Mouse (Mus musculus): ENCODE data around the gene Rtn1. TPM values are rescaled to one million over a fixed set of nuclear protein-coding genes. Genes with fewer than 3 reads are reported as not detected.

Rtn1 gene
- polyA plus RNA-seq, 1 experiment = not detected

DNA sequence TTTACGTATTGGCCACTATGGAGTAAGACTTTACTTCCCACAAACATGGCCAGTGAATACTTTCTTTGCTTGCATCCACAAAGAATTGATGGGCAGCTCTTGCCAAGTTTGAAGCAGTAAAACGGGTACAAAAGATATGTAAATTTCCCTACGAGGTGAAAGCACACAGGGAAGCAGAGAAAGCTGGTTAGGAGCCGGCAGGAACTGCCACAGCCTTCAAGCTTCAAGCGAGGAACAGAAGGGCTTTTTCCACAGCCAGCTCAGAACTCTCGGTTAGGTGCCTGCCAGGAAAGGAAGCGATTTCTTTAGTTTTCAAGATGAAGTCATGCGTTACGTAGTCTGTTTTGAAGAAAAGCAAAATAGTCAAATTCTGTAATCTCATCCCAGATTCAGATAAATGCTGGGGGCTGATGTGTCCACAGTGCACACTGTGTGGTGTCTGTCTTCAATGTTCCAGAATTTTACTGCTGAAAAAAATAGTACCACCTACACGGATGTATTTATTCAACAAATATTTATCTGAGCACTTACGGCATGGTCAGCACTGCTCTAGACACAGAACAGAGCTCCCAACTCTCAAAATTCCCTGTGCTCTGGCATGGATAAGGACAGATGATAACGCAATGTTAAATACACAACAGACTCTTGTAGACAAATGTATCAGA lies 169.5 kb downstream of the Rtn1 start:
- no peak for TF ChIP-seq REST (IDR thresholded peaks at IDR 0.05; ENCODE audit: insufficient read depth, insufficient read length)
- H3K36me3 ChIP-seq (ENCODE audit: control insufficient read depth, insufficient read depth) = no peaks in the 10 kb centered on the region
- no peak overlapping the region for H3K4me2 ChIP-seq (ENCODE audit: low read depth)
- H3K27me3 ChIP-seq (ENCODE audit: control insufficient read depth, insufficient read depth, insufficient read length) = peaks cover 36% of the 10 kb centered on the region
- no peaks in the 10 kb centered on the region for H3K79me2 ChIP-seq (ENCODE audit: control insufficient read depth, insufficient read depth)
- no peak overlapping the region for H3K4me3 ChIP-seq
- no peak overlapping the region for H3ac ChIP-seq (ENCODE audit: control insufficient read depth, insufficient read length)

- TF ChIP-seq CEBPB (IDR thresholded peaks at IDR 0.05; ENCODE audit: insufficient read depth, poor library complexity, severe bottlenecking) (no peak), TCF12 (IDR thresholded peaks at IDR 0.05; ENCODE audit: insufficient read depth, poor library complexity, severe bottlenecking) (no peak), TCF3 (IDR thresholded peaks at IDR 0.05; ENCODE audit: insufficient read length, low read depth) (no peak), POLR2A (IDR thresholded peaks at IDR 0.05; ENCODE audit: insufficient read length, low read depth) (no peak), POLR2AphosphoS2 (IDR thresholded peaks at IDR 0.05; ENCODE audit: insufficient read length, low read depth) (no peak), MAX (IDR thresholded peaks at IDR 0.05; ENCODE audit: low read depth) (no peak), MYOG (IDR thresholded peaks at IDR 0.05; ENCODE audit: control insufficient read depth in 1 of 3, insufficient read depth in 1 of 3, insufficient read length in 2 of 3, low read depth in 2 of 3) (no peak), MYOD1 (IDR thresholded peaks at IDR 0.05; ENCODE audit: control insufficient read depth in 1 of 3, insufficient read length in 2 of 3, low read depth in 2 of 3) (no peak), E2F4 (IDR thresholded peaks at IDR 0.05; ENCODE audit: insufficient read depth) (no peak), USF1 (IDR thresholded peaks at IDR 0.05; ENCODE audit: low read depth) (no peak), REST (IDR thresholded peaks at IDR 0.05; ENCODE audit: insufficient read depth, insufficient read length) (no peak), SRF (IDR thresholded peaks at IDR 0.05; ENCODE audit: control insufficient read depth, insufficient read length, low read depth) (no peak)
- H3K27me3 ChIP-seq (ENCODE audit: control insufficient read depth, insufficient read depth, insufficient read length) = peaks cover 36% of the 10 kb centered on the region
- no peak overlapping the region for H3K4me2 ChIP-seq (ENCODE audit: low read depth)
- H3K4me3 ChIP-seq = no peak overlapping the region
- H3K36me3 ChIP-seq (ENCODE audit: control insufficient read depth, insufficient read depth) = no peaks in the 10 kb centered on the region
- H3K79me2 ChIP-seq (ENCODE audit: control insufficient read depth, insufficient read depth) = no peaks in the 10 kb centered on the region
- no peak overlapping the region for H3ac ChIP-seq (ENCODE audit: control insufficient read depth, insufficient read length)
These were observed 171.6 kb downstream of the Rtn1 start for GRCm38 (mm10) chr12:72237251-72237650.

DNA sequence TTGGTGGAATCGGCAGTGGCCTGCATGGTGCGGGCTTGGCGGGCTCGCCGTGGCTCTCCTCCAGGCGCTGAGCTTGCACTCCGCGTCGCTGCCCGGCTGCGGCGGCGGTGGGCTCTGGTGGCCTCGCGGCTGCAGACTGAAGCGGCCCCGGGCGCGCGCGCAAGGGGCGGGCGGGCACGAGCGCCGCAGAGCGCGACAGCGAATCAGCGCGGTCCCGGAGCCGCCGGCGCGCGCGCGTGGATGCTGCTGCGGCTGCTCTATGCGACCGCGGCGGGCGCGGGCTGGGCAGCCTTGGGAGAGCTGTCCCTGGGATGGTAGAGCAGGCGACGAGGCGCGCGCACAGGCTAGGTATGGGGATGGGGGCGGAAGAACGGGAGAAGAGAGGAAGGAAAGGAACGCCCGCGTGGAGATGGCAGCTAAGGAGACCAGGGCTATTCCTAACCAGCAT lies 172.3 kb downstream of the Rtn1 start:
- H3ac ChIP-seq (ENCODE audit: control insufficient read depth, insufficient read length) = no peak overlapping the region
- no peak overlapping the region for H3K4me3 ChIP-seq
- no peaks in the 10 kb centered on the region for H3K79me2 ChIP-seq (ENCODE audit: control insufficient read depth, insufficient read depth)
- H3K4me2 ChIP-seq (ENCODE audit: low read depth) = no peak overlapping the region
- no peaks in the 10 kb centered on the region for H3K36me3 ChIP-seq (ENCODE audit: control insufficient read depth, insufficient read depth)
- no peak for TF ChIP-seq MYOG (IDR thresholded peaks at IDR 0.05; ENCODE audit: control insufficient read depth in 1 of 3, insufficient read depth in 1 of 3, insufficient read length in 2 of 3, low read depth in 2 of 3)
- TF ChIP-seq REST (IDR thresholded peaks at IDR 0.05; ENCODE audit: insufficient read depth, insufficient read length) = no peak
- TF ChIP-seq POLR2AphosphoS2 (IDR thresholded peaks at IDR 0.05; ENCODE audit: insufficient read length, low read depth) = no peak
- no peak for TF ChIP-seq TCF12 (IDR thresholded peaks at IDR 0.05; ENCODE audit: insufficient read depth, poor library complexity, severe bottlenecking)
- no peak for TF ChIP-seq POLR2A (IDR thresholded peaks at IDR 0.05; ENCODE audit: insufficient read length, low read depth)
- no peak for TF ChIP-seq MAX (IDR thresholded peaks at IDR 0.05; ENCODE audit: low read depth)
- TF ChIP-seq USF1 (IDR thresholded peaks at IDR 0.05; ENCODE audit: low read depth) = no peak
- no peak for TF ChIP-seq SRF (IDR thresholded peaks at IDR 0.05; ENCODE audit: control insufficient read depth, insufficient read length, low read depth)
- no peak for TF ChIP-seq TCF3 (IDR thresholded peaks at IDR 0.05; ENCODE audit: insufficient read length, low read depth)
- TF ChIP-seq CEBPB (IDR thresholded peaks at IDR 0.05; ENCODE audit: insufficient read depth, poor library complexity, severe bottlenecking) = no peak
- TF ChIP-seq E2F4 (IDR thresholded peaks at IDR 0.05; ENCODE audit: insufficient read depth) = no peak
- H3K27me3 ChIP-seq (ENCODE audit: control insufficient read depth, insufficient read depth, insufficient read length) = peaks cover 36% of the 10 kb centered on the region

DNA sequence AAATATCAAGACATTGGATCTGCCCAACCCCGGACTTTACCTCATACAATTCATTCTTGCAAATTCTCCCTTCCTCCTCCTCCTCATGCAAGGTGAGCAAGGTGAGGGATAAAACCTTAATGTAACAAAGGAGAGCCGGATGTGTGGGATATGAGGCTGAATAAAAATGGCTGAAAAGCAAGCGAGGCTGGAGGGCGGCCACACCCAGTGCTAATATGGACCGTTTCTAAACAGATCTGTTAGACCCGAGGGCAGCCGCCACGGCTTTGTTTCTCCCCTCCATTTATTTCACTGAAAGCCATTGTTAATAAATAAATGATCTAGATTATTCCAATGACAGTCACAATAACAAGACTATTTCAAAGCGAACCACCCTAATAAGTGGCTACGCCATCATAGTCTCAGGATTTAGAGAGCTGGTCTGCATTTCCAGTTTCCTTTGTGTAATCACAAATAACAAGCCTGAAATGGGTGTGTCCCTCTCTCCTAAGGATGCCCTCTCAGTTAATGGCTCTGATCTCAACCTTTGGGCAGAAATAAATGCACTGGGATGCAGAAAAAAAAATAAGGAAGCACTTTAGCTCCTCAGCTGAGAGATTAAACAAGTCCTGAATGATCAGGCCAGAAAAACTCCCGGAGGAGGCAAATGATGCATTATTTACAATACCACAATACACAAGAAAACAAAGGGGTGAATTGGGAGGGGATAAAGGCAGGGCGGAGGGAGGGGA lies 173.1 kb downstream of the Rtn1 start:
- TF ChIP-seq CEBPB (IDR thresholded peaks at IDR 0.05; ENCODE audit: insufficient read depth, poor library complexity, severe bottlenecking) = no peak
- no peak for TF ChIP-seq TCF12 (IDR thresholded peaks at IDR 0.05; ENCODE audit: insufficient read depth, poor library complexity, severe bottlenecking)
- TF ChIP-seq POLR2AphosphoS2 (IDR thresholded peaks at IDR 0.05; ENCODE audit: insufficient read length, low read depth) = no peak
- no peak for TF ChIP-seq SRF (IDR thresholded peaks at IDR 0.05; ENCODE audit: control insufficient read depth, insufficient read length, low read depth)
- no peak for TF ChIP-seq REST (IDR thresholded peaks at IDR 0.05; ENCODE audit: insufficient read depth, insufficient read length)
- TF ChIP-seq POLR2A (IDR thresholded peaks at IDR 0.05; ENCODE audit: insufficient read length, low read depth) = no peak
- no peak for TF ChIP-seq TCF3 (IDR thresholded peaks at IDR 0.05; ENCODE audit: insufficient read length, low read depth)
- no peak for TF ChIP-seq MYOG (IDR thresholded peaks at IDR 0.05; ENCODE audit: control insufficient read depth in 1 of 3, insufficient read depth in 1 of 3, insufficient read length in 2 of 3, low read depth in 2 of 3)
- no peak for TF ChIP-seq E2F4 (IDR thresholded peaks at IDR 0.05; ENCODE audit: insufficient read depth)
- no peak for TF ChIP-seq MYOD1 (IDR thresholded peaks at IDR 0.05; ENCODE audit: control insufficient read depth in 1 of 3, insufficient read length in 2 of 3, low read depth in 2 of 3)
- TF ChIP-seq USF1 (IDR thresholded peaks at IDR 0.05; ENCODE audit: low read depth) = no peak
- no peak for TF ChIP-seq MAX (IDR thresholded peaks at IDR 0.05; ENCODE audit: low read depth)
- H3K4me3 ChIP-seq = no peak overlapping the region

More for the DNA sequence above, 173.1 kb downstream of the Rtn1 start:
- H3K4me2 ChIP-seq (ENCODE audit: low read depth) = no peak overlapping the region
- H3K27me3 ChIP-seq (ENCODE audit: control insufficient read depth, insufficient read depth, insufficient read length) = peaks cover 36% of the 10 kb centered on the region
- H3K79me2 ChIP-seq (ENCODE audit: control insufficient read depth, insufficient read depth) = no peaks in the 10 kb centered on the region
- no peak overlapping the region for H3ac ChIP-seq (ENCODE audit: control insufficient read depth, insufficient read length)
- no peaks in the 10 kb centered on the region for H3K36me3 ChIP-seq (ENCODE audit: control insufficient read depth, insufficient read depth)

Measured in myocyte (in vitro differentiated cells).